Mouse (Mus musculus) cerebellum, adult 2 months (tissue): ENCODE data around the gene Mmgt2.

Experiments used
- CTCF ChIP-seq: fragments of 200-500 bp; IDR thresholded peaks from 2 replicates; pipeline ENCODE4 v1.5.1; 2011; ENCODE audit warnings: low read depth, mild to moderate bottlenecking, control low read depth, low read length, moderate library complexity, borderline replicate concordance; ENCODE audit not compliant: insufficient read depth
- POLR2A ChIP-seq: fragments of 200-500 bp; IDR thresholded peaks from 2 replicates; pipeline ENCODE4 v1.6.1; 2011; ENCODE audit warnings: low read length, control low read depth, borderline replicate concordance; ENCODE audit not compliant: insufficient read depth

- TF ChIP-seq POLR2A, result no peak
- TF ChIP-seq CTCF, result no peak
Observed at GRCm38 (mm10) chr11:62610304-62610703, 38.2 kb upstream of the Mmgt2 start.
